Mouse (Mus musculus) heart, embryonic 15.5 days (tissue): ENCODE data around the gene Slc44a2. TPM values are rescaled to one million over a fixed set of nuclear protein-coding genes. Genes with fewer than 3 reads are reported as not detected.
A peak's percentile ranks its signal among the peaks of the same experiment; 100 is the strongest.

Experiments used
- ATAC-seq: fragments of 200-750 bp; cut with Nextera tagmentation; replicated peaks from 2 replicates; pipeline ENCODE4 v1.8.0; 2017; ENCODE audit warnings: low read depth, moderate TSS enrichment; ENCODE audit not compliant: insufficient number of reproducible peaks, insufficient read depth, low FRiP score
- H3K27ac ChIP-seq: fragments of 300-500 bp; sonication (generic); 2 replicates; pipeline ENCODE4 v1.5.1; 2015; ENCODE audit warnings: mild to moderate bottlenecking, inconsistent platforms
- H3K27me3 ChIP-seq: fragments of 300-500 bp; sonication (generic); 2 replicates; pipeline ENCODE4 v1.6.1; 2015; ENCODE audit warnings: inconsistent platforms
- H3K36me3 ChIP-seq: fragments of 300-500 bp; sonication (generic); 2 replicates; pipeline ENCODE4 v1.6.1; 2015; ENCODE audit warnings: mild to moderate bottlenecking, inconsistent platforms
- H3K4me1 ChIP-seq: fragments of 300-500 bp; sonication (generic); replicated peaks from 2 replicates; pipeline ENCODE4 v1.6.1; 2015; ENCODE audit warnings: inconsistent platforms
- H3K4me2 ChIP-seq: fragments of 300-500 bp; sonication (generic); 2 replicates; pipeline ENCODE4 v1.6.1; 2015; ENCODE audit warnings: inconsistent platforms, mild to moderate bottlenecking, moderate library complexity
- H3K4me3 ChIP-seq: fragments of 300-500 bp; sonication (generic); 2 replicates; pipeline ENCODE4 v1.5.1; 2015; ENCODE audit warnings: mild to moderate bottlenecking, inconsistent platforms
- H3K9ac ChIP-seq: fragments of 300-500 bp; sonication (generic); 2 replicates; pipeline ENCODE4 v1.6.1; 2015; ENCODE audit warnings: mild to moderate bottlenecking, inconsistent platforms
- H3K9me3 ChIP-seq: fragments of 300-500 bp; sonication (generic); replicated peaks from 2 replicates; pipeline ENCODE4 v1.6.1; 2016; ENCODE audit warnings: inconsistent platforms
- WGBS: fragments of 180-500 bp; shearing (Covaris S2); methylation state at CpG from one replicate; pipeline ENCODE4 v1.1.7; 2015; ENCODE audit warnings: mixed read lengths; 5-methylcytosine and 5-hydroxymethylcytosine counted together
- polyA plus RNA-seq: library from polyadenylated mRNA; unstranded; fragments of >200 nt; fragmentation: Nextera tagmentation; extraction: Ambion mirVana; gene quantifications from 2 replicates; pipeline ENCODE4 v1.2.1, GENCODE M21; 2015

Slc44a2 gene
- polyA plus RNA-seq, 1 experiment from 2014 or later: 56.8 TPM

DNA sequence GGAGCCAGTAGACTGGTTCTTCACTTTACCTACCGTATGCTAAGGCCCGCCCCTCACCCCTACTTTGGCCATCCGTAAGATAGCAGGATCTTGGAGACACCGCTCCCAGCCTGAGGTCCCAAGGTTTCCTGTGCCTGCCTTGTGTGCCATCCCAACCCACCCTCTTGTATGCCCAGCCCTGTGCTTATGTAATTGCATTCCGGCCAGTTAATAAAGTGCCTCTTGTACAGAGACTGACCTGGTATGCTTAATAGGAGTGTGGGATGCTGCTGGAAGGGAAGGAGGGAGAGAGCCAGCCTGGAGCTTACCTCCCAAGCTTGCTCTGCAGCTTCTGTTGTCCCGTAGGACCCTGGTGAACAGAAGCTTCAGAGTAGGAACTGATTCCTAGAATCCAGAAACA is 34.3 kb downstream of the Slc44a2 start:
- Histone ChIP-seq H3K4me3 (no peak overlapping the region), H3K27me3 (no peaks in the 10 kb centered on the region), H3K4me1 (peaks cover 13% of the 10 kb centered on the region), H3K9ac (no peak overlapping the region), H3K36me3 (peaks cover 27% of the 10 kb centered on the region), H3K4me2 (no peak overlapping the region), H3K9me3 (no peaks in the 10 kb centered on the region), H3K27ac (no peak overlapping the region)
- WGBS: 85% methylated on average over 6 of the region's 6 CpGs
- no peak for ATAC-seq

GRCm38 (mm10) chr9:21356981-21357718 is 36.7 kb downstream of the Slc44a2 start:
- Histone ChIP-seq H3K4me2 (no peak overlapping the region), H3K9me3 (no peaks in the 10 kb centered on the region), H3K36me3 (peaks cover 14% of the 10 kb centered on the region), H3K4me3 (no peak overlapping the region), H3K9ac (no peak overlapping the region), H3K27ac (no peak overlapping the region), H3K27me3 (no peaks in the 10 kb centered on the region), H3K4me1 (peaks cover 11% of the 10 kb centered on the region)
- no peak; the same call in 1 of the 2 replicates for ATAC-seq
- WGBS: 0% methylated on average over 1 of the region's 1 CpGs

DNA sequence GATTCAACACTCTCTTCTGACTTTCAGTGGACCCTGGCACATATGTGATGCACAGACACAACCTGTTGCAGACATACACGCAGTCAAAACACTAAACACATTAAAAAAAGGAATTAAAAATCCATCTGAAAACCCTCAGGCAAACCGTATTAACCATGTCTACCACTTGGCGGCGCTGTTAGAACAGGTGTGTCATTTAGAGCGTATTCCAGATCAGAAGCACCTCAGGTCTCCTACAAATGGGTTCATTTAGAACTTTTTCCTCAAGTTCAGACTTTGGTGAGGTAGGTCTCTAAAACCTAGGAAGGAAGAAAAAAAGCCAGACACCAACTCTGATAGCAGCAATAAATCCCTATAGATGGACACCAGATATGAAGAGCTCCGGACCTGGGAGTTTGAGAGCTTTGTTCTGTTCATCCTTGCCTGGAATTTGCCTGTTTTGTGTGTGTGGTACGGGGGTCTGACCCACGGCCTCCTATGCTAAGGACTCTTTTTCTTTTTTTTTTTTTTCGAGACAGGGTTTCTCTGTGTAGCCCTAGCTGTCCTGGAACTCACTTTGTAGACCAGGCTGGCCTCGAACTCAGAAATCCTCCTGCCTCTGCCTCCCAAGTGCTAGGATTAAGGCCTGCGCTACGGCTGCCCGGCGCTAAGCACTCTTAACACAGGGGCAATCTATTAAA is 46.2 kb downstream of the Slc44a2 start:
- Histone ChIP-seq H3K9me3 (no peaks in the 10 kb centered on the region), H3K27ac (peak overlapping the region; percentile 92), H3K27me3 (0 out of 2 replicates have a peak, but pooled peaks cover 4% of the 10 kb centered on the region), H3K4me3 (peak overlapping the region; percentile 89), H3K4me2 (peak overlapping the region; percentile 71), H3K4me1 (peaks cover 19% of the 10 kb centered on the region), H3K36me3 (no peaks in the 10 kb centered on the region), H3K9ac (peak overlapping the region; percentile 41; the same call in 1 of the 2 replicates)
- WGBS: 33% methylated on average over 14 of the region's 14 CpGs
- no peak for ATAC-seq

GRCm38 (mm10) chr9:21367357-21368111 is 47.0 kb downstream of the Slc44a2 start, which contains the start of gene Ilf3:
TSS of gene Ilf3 (plus strand) at chr9:21367871.
- H3K4me3 ChIP-seq: peak within 1 kb of the TSS; percentile 89
- no peaks in the 10 kb centered on the region for H3K9me3 ChIP-seq
- under 1% methylated on average over 57 of the region's 66 CpGs for whole genome bisulfite sequencing
- peak; percentile 89 for ATAC-seq
- 0 out of 2 replicates have a peak, but pooled peaks cover 3% of the 10 kb centered on the region for H3K36me3 ChIP-seq
- H3K27me3 ChIP-seq: 0 out of 2 replicates have a peak, but pooled peaks cover 4% of the 10 kb centered on the region
- H3K4me2 ChIP-seq: peak within 1 kb of the TSS; percentile 71
- H3K9ac ChIP-seq: peak within 1 kb of the TSS; percentile 80
- peak within 1 kb of the TSS; percentile 92 for H3K27ac ChIP-seq
- H3K4me1 ChIP-seq: peaks cover 23% of the 10 kb centered on the region

DNA sequence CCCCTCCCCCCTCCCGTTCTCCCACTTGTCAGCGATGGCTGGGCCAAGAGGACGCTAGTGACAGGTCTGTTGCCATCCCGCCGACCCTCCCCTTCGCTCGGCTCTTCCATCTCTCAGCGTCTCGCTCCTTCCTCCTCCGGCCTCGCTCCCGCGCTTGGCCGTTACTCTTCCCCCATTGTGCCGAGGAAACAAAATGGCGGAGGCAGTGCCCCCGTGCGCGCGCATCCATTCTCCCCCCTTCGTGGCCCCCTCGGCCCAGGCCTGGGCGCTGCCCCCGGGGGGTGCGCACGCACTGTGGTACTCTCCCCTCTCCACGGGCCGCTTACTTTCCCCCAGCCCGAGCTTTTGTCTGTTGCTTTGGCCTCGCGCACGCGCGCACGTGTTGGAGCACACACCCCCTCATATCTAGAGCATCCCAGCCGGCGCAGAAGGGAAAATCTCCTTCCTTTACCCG is 47.7 kb downstream of the Slc44a2 start:
- peak overlapping the region; percentile 71 for H3K4me2 ChIP-seq
- H3K4me1 ChIP-seq: peaks cover 24% of the 10 kb centered on the region
- ATAC-seq: peak; percentile 24
- H3K9me3 ChIP-seq: no peaks in the 10 kb centered on the region
- under 1% methylated on average over 38 of the region's 38 CpGs for WGBS
- peak overlapping the region; percentile 89 for H3K4me3 ChIP-seq
- no peaks in the 10 kb centered on the region for H3K27me3 ChIP-seq
- H3K36me3 ChIP-seq: 0 out of 2 replicates have a peak, but pooled peaks cover 3% of the 10 kb centered on the region
- H3K27ac ChIP-seq: peak overlapping the region; percentile 92
- H3K9ac ChIP-seq: peak overlapping the region; percentile 80

GRCm38 (mm10) chr9:21369080-21369479 is 48.6 kb downstream of the Slc44a2 start:
- H3K27me3 ChIP-seq: no peaks in the 10 kb centered on the region
- peak overlapping the region; percentile 71 for H3K4me2 ChIP-seq
- H3K4me3 ChIP-seq: peak overlapping the region; percentile 89
- H3K4me1 ChIP-seq: peaks cover 24% of the 10 kb centered on the region
- 0 out of 2 replicates have a peak, but pooled peaks cover 3% of the 10 kb centered on the region for H3K36me3 ChIP-seq
- 52% methylated on average over 11 of the region's 11 CpGs for WGBS
- H3K9me3 ChIP-seq: no peaks in the 10 kb centered on the region
- H3K9ac ChIP-seq: no peak overlapping the region
- ATAC-seq: no peak
- H3K27ac ChIP-seq: no peak overlapping the region

DNA sequence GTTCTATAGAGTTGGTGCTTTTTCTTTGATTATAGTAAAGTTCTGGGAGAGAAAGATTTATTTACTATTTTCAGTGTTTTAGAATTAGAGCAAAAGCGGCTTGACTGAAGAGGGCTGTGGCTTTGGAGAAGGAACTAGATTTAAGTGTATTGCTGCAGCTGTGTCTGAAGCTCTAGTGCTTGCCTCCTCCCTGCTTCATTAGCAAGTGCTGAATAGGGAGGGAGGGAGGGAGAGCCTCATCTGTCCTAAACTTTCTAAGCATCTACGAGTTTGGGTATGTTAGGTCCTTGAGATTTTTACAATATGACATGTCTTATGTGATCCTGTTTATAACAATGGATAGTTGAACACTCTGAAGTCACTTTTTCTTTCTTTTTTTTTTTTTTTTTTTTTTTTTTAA is 50.4 kb downstream of the Slc44a2 start:
- no peak overlapping the region for H3K4me3 ChIP-seq
- WGBS: 76% methylated on average over 2 of the region's 2 CpGs
- ATAC-seq: no peak

DNA sequence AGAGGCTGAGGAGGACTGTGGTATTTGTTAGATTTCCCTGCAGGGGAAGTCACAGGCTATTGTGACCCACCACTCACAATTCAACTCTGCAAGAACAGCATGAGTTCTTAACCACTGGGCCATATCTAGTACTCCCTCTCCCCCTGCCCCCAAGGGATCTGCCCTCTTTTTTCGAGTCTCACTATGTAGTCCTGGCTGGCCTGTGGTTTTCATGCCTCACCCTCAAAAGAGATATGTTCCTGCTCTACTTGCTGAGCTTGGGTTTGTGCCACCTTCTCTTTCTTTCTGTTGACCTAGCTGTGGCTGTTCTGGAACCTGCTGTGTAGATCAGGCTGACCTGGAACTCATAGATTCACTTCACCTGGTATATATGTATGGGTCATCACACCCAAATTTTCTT is 52.0 kb downstream of the Slc44a2 start:
- Histone ChIP-seq H3K27me3 (no peaks in the 10 kb centered on the region), H3K27ac (no peak overlapping the region), H3K4me3 (no peak overlapping the region), H3K9ac (no peak overlapping the region), H3K36me3 (0 out of 2 replicates have a peak, but pooled peaks cover 3% of the 10 kb centered on the region), H3K9me3 (no peaks in the 10 kb centered on the region), H3K4me2 (no peak overlapping the region), H3K4me1 (peaks cover 27% of the 10 kb centered on the region)
- ATAC-seq: no peak
- 50% methylated on average over 1 of the region's 1 CpGs for WGBS

More for the DNA sequence above, 50.4 kb downstream of the Slc44a2 start:
- Histone ChIP-seq H3K27ac (no peak overlapping the region), H3K9ac (no peak overlapping the region), H3K27me3 (no peaks in the 10 kb centered on the region), H3K9me3 (no peaks in the 10 kb centered on the region), H3K36me3 (0 out of 2 replicates have a peak, but pooled peaks cover 3% of the 10 kb centered on the region), H3K4me1 (peaks cover 24% of the 10 kb centered on the region), H3K4me2 (no peak overlapping the region)

DNA sequence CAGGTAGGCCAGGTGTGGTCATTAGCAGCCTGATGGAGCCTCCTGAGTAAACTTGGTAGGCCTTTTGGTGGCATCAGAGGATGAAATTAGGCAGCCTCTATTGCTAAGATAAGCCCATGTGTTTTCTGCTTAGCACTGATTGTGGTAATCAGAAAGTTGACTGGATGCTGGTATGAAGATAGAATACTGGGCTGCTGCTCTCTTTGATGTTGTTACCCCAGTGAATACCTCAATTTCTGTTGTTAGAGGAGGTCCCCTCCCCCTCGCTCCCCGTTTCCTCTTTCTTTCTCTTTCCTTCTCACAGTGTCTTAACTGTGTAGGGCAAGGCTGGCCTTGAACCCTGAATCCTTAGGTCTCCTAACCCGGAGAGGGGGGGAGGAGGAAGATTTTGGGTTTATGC is 58.7 kb downstream of the Slc44a2 start:
- Histone ChIP-seq H3K4me2 (no peak overlapping the region), H3K27ac (no peak overlapping the region), H3K9ac (peak overlapping the region; percentile 20; the same call in 1 of the 2 replicates), H3K27me3 (no peaks in the 10 kb centered on the region), H3K9me3 (no peaks in the 10 kb centered on the region), H3K36me3 (0 out of 2 replicates have a peak, but pooled peaks cover 5% of the 10 kb centered on the region), H3K4me3 (no peak overlapping the region), H3K4me1 (peaks cover 32% of the 10 kb centered on the region)
- 72% methylated on average over 3 of the region's 3 CpGs for WGBS
- ATAC-seq: no peak

GRCm38 (mm10) chr9:21380868-21381267 is 60.4 kb downstream of the Slc44a2 start:
- Histone ChIP-seq H3K9ac (no peak overlapping the region), H3K4me1 (peaks cover 35% of the 10 kb centered on the region), H3K4me2 (no peak overlapping the region), H3K9me3 (no peaks in the 10 kb centered on the region), H3K4me3 (no peak overlapping the region), H3K27ac (no peak overlapping the region), H3K27me3 (no peaks in the 10 kb centered on the region), H3K36me3 (0 out of 2 replicates have a peak, but pooled peaks cover 5% of the 10 kb centered on the region)
- no peak for ATAC-seq

DNA sequence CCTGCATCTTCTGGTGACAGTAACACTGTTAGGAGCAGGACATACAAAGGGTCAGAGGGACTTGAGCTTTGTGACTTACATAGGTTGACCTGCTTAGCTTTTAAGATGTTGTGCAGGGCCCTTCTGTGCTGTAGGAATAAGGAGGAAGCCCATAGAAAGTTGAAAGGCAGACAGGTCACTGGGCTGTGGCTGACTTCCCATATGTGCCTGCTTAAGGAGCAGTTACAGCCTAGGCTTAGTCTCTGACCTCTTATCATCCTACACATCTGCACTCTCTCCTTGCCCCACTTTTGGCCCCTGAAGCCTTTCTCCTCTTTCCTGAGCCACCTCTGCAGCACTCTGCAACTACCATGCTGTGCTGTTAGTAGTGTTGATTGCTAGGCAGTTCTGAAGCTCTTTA is 63.5 kb downstream of the Slc44a2 start:
- ATAC-seq: no peak
- H3K27ac ChIP-seq: no peak overlapping the region
- peaks cover 17% of the 10 kb centered on the region for H3K4me1 ChIP-seq
- no peaks in the 10 kb centered on the region for H3K27me3 ChIP-seq
- peaks cover 15% of the 10 kb centered on the region for H3K36me3 ChIP-seq
- no peak overlapping the region for H3K4me3 ChIP-seq
- H3K9me3 ChIP-seq: no peaks in the 10 kb centered on the region
- no peak overlapping the region for H3K9ac ChIP-seq
- H3K4me2 ChIP-seq: no peak overlapping the region
